Mouse (Mus musculus) c-Kit-negative CD71-positive TER-119-positive erythroid progenitor cells, embryonic 14.5 days (primary cell): ENCODE measurements around the gene Acadvl.

Experiments used
- DNase-seq: peaks from one replicate; pipeline ENCODE4 v3.0.0-alpha.2; 2013; ENCODE audit warnings: low read depth, low spot score

Gene Acadvl

DNA sequence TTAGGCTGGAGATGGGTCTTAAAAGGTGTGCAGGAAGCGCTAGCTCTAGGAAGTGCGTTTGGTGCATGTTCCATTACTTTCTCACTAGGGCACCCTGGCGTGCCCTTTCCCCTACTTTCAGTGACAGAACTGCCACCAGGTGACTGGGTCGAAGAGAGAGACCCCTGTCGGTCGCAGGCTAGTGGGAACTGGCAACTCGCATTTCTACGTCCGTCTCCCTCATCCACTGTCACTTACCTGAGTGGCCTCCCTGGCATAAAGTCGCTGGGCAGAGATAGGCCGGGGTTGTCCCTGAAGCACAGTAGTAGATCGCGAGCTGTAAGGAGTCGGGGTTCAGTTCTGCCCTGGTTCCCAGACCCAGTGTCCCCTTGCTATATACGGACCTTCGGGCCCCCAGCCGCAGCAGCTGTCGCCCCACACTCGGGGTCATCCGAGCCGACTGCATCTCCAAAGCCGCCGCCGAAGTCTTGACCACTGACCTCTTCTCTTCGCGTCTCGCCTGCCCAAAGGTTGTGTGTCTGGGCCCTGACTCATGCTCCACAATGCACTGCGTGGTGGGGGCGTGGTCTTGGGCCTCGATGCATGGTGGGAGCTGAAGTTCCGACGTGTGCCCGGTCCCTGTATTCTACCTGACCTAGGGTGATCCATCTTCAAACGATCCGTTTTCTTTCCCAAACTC lies at the start of gene Acadvl:
Acadvl (minus strand) TSS at position 532 of the 679 bp plus-strand sequence.
- DNase-seq = peak; percentile 80

DNA sequence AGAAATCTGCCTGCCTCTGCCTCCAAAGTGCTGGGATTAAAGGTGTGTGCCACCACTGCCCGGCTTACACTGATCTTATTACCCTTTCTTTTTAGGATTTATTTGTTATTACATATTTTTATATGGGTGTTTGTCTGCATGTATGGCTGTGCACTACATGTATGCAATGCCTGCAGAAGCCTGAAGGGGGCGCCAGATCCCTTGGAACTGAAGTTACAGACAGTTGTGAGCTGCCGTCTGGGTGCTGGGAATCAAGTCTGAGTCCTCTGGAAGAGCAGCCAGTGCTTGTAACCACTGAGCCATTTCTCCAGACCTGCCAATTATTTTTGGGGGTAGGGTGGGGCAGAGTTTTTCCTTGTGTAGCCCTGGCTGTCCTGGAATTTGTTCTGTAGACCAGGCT lies 47.8 kb upstream of the Acadvl start:
- no peak for DNase-seq

DNA sequence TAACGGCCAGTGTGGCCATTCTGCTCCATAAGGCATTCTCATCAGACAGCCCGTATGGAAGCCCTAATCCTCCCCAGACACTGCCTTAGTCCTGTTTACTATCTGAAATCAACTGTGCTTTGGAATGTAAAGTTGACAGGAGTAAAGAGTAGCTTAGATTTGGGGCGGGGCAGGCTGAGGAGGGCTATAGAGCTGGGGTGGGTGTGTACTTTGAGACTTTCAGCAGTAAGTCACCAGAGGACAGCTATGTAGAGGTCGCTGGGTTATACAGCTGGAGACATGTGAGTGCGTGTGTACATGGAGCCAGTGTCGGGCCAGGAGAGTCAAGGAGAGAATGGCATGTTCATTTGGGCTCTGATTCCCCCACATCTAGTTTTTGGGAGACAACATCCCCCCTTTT lies 44.7 kb upstream of the Acadvl start:
- no peak for DNase-seq

DNA sequence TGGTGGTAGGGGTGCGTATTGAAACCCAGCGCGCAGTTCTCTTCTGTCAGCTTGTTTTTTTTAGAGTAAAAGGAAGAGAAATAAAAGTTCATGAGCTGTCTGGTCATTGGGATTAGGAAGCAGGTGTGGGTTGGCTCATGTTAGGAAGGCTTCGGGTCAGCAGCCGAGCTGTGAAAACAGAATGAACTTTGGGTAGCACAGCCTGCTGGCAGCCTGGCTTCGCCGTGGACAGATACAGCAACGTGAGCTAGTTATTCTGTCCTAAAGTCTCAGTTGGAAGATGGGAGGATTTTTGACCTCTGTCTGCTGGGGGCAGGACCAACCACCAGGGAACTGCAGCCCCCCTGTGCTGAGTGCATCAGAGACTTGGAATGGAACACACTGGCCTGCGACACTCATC lies 42.6 kb upstream of the Acadvl start:
- DNase-seq = no peak

DNA sequence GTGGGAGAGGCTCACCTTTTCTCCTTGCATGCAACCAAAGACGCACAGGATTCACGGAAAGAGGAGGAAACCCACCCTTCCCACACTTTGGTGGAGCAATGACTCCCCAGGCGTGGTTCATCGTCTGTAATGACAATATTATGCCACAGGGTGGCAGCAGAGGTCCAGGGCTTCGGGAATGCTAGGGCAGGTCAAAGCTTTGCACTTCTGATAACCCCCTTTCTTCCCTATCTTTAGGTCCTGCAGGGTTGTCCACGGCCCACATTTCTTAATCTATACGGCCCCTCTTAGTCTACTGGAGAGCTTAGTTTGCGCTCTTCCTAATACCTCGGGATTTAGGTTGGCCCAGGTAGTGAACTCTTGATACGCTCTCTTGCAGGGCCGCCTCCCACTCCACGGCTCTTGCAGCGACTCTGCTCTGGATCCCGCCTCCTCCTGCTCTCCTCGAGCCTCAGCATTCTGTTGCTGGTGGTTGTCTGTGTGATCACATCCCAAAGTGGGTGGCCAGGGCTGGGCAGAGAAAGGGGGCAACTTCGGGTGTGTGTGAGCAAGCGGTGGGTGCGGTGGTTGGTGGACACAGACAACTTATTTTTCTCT lies 40.5 kb upstream of the Acadvl start:
- DNase-seq = peak; percentile 57

DNA sequence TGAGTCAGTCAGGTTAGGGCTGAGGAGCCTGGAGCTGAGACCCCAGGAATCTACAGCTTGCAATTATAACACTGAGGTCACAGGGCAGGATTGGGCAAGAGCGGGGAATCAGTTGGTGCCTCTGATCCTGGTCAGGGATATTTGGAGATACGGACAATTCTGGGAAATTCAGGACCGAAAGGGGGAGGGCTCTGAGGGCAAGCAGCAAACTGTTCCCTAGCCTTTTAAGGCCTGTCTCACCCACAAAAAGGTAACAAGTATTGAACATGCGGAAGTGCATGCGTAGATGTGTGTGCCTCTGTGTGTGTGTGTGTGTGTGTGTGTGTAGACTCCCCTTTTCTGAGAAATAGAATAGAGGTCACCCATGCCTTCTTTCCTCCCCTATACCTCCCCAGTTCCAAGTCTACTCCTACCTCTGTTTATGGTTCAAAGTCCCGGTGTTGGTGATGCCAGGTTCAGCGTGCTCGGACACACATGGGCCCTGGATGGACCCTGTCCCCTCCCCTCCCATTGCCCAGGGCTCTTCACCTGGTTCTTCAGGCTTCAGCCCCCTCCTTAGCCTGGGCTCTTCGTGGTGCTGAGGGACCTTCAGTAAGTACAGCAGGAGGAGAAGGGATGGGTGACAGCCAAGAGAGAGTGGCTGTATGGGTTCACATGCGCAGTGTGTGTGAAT lies 38.8 kb upstream of the Acadvl start, which contains the start of gene Asgr1:
Asgr1 (plus strand) TSS at position 188 of the 673 bp plus-strand sequence.
- DNase-seq = no peak

DNA sequence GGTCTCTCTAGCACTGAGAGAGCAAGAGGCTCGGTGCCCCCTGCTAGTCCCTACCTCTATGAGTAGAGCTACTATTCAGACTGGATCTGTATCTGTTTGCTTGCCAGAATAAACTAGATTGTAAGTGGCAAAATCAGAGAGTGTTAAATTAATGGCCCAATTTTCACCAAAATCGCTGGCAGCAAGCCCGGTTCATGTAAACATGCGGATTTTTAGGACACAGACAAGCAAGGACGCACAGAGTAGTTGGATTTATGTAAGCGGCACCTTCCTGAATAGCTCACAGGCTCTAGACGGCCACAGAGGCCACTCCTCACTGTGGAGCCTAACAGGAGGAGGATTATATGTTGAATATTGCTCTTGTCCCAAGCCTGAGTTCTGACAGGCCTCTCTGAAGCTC lies 37.9 kb upstream of the Acadvl start:
- no peak for DNase-seq

DNA sequence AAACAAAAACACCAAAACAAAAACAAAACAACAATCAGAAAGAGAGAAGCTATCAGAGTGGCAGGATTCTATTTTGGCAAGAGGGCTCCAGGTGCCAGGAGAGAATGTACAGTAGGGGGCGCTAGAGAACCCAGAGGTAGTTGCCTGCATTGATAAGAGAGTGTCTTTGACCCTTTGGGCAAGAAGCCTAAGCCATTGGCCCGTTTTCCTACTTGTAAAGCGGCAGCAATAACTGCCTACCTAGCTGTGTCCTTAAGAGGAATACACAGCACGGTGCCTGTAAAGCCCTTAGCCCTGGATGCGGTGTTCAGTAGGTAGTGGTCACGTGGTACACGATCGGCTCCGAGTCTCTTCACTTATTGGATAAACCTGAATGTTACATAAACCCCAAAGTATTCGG lies 34.6 kb upstream of the Acadvl start:
- peak; percentile 22 for DNase-seq

DNA sequence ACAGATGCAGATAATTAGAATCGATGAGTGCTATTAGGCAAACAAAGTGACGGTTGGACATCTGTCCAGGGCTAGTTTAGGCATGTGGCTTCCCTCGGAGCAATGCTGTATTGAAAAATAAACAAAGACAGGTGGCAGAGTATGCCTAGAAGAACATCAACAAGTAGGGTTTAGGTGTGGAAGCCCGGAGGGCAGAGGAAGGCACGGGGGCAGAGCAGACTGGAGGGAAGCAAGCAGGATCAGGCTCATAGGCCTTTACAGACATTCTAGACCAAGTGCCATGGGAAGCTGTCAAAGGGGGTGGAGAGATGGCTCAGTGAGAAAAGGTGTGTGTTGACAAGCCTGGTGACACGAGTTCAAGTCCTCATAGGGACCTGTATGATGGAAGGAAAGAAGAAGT lies 34.2 kb upstream of the Acadvl start:
- no peak for DNase-seq

DNA sequence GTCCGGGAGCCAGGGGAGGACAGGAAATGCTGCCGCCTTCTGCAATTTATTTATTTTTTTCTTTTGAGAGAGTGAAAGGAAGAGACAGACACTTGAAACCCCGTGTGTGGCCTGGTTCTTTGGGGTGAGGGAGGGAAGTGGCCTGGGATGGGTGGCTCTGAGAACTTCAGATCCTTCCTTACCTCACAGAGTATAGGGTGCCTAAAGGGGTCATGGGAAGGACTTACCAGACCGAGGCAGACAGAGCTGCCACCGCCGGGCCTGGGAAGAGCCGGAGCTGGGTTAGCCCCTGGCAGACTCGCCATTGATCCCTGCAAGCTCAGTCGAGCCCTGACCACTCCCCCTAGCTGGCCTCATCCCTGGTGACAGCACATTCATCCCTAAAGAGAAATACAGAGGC lies 30.2 kb upstream of the Acadvl start:
- DNase-seq = no peak

DNA sequence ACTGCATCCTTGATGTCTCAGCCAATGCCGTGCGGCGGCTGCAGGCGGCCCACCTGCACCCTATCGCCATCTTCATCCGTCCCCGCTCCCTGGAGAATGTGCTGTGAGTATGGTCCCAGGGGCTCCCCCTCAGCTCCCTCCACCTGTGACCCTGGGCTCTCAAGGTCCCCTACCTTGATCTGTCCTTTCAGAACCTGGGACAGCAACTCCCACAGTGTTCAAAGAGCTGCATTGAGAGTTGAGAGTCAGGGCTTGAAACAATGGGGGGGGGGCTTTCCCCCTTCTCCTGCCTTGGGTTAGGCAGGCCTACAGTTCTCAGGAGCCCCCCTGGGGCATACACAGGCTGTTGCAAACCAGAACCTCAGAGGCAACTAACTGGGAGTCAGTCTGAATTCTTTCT lies 28.5 kb upstream of the Acadvl start:
- DNase-seq = no peak

DNA sequence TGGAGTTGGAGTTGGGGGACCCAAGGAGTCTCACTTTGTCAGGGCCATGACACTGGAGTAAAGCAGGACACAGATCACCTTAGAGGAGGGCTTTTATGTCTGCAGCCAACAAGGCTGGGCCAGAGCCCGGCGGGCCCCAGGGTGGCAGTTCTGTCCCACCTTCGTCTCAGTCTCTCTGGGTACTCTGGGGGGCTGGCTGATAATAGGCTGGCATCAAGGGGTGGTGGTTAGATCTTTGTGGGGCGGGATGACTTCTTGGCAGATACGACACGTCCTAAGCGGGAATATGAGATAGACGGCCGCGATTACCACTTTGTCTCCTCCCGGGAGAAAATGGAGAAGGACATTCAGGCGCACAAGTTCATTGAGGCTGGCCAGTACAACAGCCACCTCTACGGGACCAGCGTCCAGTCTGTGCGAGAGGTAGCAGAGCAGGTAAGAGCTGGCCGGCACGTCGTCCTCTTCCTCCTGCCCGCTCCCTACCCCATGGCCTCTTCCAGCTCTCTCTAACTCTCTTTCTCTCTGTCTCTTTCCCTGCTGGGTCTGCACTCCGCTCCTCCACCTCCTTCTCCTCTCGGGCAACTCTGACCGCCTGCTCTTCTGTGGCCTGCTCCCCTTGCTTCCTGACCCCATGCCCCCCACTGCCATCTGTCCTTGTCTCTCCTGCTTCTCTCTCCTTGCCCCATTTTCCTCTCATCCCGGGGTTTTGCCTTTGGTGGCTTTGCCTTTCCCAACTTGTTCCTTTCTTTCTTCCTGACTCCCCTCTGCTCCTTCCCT lies 27.3 kb upstream of the Acadvl start:
- no peak for DNase-seq

DNA sequence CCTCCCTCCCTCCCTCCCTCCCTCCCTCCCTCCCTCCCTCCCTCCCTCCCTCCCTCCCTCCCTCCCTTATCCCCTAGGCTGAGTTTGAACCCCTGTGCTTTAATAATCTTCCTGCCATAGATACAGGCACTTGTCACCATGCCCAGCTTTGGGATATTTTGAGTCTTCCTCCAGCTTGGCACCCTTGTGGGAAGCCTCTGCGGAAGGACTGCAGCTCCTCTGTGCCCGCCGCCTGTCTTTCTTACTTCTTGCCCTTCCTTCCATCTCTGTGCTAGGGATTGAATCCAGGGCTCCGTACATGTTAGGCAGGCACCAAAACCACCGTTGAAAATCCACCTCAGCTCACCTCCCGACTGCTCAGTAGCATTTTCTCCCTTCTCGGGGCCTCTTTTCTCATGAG lies 25.0 kb upstream of the Acadvl start:
- DNase-seq = no peak

DNA sequence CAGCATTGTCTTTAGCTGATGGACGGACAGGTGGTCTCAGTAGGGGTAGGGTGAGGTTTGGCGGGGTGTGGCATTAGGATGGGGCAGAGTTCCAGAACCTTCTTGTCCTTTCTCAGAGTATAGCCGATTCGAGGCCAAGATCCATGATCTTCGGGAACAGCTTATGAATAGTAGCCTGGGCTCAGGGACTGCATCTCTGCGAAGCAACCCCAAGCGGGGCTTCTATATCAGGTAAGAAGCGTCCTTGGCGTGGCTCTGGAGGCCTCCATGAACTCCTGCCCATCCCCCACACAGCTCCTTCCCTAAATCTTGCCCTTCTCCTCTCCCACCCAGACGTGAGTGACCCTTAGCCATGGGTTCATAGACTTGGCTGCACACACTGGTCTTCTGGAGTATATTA lies 24.4 kb upstream of the Acadvl start:
- DNase-seq = no peak

DNA sequence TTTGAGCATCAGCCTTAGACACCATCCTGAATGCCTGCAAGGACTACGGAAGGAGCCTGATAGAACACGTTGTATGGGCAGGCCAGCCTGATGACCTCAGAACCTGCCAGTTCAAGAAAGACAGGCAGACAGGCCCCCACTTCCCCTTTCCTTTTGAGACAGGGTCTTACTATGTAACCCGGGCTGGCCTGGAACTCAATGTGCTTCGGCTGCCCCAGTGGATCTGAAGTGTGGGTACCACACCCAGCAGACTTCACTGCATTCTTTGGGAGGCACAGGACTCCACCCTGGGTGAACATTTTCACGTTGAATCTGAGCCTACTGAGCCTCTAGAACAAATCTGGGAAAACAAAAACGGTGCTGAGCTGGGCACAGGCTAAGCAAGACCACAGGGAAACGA lies 23.0 kb upstream of the Acadvl start:
- no peak for DNase-seq

DNA sequence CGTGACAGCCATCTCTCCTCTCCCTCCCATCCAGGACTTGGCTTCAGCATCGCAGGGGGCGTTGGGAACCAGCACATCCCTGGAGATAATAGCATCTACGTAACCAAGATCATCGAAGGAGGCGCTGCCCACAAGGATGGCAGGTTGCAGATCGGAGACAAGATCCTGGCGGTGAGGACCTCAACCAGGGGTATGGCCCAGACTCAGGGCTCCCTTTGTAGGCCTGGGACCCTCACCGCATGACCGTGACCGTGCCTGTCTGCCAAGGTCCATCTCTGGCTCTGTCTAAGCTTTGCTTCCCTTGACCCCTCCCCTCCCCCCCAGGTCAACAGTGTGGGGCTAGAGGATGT lies 16.1 kb upstream of the Acadvl start:
- no peak for DNase-seq

DNA sequence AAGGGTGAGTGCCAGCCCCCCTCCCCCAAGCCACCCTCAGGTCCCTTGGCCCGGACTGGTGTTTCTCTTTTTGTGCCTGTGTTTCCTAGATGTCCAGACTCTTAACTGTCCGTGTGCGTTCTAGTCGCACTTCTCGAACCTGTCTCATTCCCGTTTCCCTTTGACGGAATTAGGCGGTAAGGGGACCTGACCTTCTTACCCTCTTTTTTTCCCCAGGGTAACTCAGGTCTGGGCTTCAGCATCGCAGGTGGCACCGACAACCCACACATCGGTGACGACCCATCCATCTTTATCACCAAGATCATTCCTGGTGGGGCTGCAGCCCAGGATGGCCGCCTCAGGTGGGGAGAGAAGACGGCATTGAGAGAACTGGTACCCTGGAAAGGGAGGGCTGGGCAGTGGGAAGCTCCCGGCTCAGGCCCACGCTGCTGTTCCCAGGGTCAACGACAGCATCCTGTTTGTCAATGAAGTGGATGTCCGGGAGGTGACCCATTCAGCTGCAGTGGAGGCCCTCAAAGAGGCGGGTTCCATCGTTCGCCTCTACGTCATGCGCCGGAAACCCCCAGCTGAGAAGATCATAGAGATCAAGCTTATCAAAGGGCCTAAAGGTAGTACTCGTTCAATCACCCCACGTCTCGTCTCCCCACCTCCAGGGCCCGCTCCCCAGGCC lies 15.6 kb upstream of the Acadvl start:
- no peak for DNase-seq

DNA sequence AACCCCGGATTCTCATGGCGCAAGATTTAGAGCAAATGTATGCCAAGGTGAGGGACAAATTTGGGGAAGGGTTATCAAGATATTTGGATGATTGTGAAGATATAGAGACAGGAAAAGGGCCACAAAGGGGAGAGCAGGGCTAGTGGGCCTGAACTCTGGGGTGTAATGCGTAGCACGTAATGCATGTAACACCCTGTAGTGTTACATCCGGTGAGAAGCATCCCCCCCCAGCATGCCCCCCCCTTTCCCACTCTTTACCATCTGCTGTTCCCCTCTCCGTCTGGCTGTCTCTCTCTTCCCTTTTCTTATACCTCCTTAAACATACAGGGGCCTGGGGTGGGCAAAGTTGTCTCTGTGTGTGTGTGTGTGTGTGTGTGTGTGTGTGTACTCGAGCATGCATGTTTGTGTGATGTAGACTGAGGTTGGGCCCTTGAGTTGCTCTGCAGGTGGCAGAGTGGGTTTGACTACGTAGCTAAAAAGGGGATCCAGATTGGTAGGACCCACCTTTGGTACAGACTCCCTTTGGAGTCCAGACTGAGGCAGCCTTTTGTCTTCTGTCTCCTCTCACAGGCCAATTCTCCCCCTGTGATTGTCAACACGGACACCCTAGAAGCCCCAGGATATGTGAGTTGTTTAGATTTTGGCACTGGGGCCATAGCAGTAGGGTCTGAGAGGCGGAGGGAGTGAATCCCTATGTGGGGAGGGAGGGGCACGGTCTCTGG lies 14.8 kb upstream of the Acadvl start:
- DNase-seq = no peak

DNA sequence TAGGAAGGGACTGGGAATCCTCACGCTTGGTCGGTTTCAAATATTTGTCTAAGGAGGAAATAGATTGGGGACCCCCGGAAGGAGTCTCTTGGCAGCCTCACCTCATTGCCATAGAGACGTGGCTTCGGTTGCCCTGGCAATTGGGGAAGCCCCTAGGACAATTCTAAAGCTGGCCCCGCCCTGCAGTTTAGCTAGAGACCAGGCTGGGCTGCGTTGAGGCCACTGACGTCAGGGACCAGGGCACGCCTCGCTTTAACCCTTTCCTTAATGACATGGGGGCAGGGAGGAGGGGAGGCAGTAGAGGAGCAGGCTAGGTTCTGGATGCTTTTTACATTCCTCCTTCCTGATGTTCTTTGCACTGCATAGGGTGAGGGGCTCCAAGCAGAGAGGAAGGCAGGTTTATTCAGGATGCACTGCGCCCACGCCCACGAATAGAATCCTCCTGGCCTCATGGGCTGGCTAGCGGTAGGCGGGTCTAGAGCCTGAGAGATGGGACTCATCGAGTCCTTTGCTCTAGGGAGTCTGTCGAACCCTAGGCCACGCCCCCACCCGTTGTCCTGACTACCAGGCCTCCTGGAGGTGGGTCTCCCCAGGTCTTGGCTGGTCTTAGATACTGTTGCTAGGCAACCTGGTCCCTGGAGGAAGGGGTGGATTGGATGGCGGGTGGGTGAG lies 14.1 kb upstream of the Acadvl start:
- DNase-seq = no peak

DNA sequence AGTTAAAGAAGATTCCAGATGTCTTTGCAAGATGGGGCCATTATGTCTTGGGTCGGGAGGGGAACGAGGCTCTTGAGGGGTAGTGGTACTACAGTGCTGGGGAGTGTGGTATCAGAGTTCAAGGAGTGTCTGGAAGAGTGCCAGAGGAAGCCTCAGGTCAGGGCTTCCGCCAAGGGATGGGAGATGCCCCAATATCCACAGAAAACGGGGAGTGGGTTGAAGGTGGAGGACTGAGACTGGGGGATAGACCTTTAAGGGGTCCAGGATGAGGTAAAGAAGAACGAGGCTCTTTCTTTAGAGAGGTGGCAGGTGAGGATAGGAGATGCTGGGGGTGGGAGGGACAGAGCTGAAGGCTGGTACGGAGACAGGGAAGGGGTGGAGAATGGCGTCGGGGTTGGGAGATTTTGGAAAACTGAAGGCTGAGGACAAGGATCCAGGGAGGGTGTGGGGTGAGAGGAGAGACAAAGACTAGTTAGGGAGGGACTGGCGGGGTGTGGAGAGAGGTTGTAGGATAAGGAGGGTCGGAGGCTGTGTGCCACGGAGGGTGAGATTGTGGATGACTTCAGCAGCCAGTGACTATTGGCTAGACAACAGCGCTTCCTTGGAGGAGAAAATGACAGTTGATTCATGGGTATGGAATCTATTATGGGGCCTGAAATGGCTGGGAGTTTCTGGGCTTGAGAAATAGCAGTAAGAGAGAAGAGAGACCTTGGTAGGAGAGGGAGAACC lies 13.4 kb upstream of the Acadvl start:
- DNase-seq = no peak
